Mouse (Mus musculus): ENCODE data around the gene Areg.

Gene Areg

GRCm38 (mm10) chr5:91176397-91176796 lies 37.0 kb downstream of the Areg start:
- DNase-seq = no peak

- no peak for DNase-seq
Observed at GRCm38 (mm10) chr5:91194572-91194971, 55.2 kb downstream of the Areg start.

Data from kidney, postnatal 14 days (tissue).